Mouse (Mus musculus) liver, embryonic 14.5 days (tissue): ENCODE data around the gene Ttll1. TPM values are rescaled to one million over a fixed set of nuclear protein-coding genes. Genes with fewer than 3 reads are reported as not detected.
A peak's percentile ranks its signal among the peaks of the same experiment; 100 is the strongest.

Experiments used
- ATAC-seq: fragments of 200-750 bp; cut with Nextera tagmentation; 2 replicates; pipeline ENCODE4 v1.8.0; 2017; ENCODE audit warnings: moderate number of reproducible peaks, mild to moderate bottlenecking, moderate library complexity; ENCODE audit not compliant: insufficient read depth
- DNase-seq, 3 experiments: peaks; one replicate each; pipeline ENCODE4 v3.0.0-alpha.2; 2012 to 2013; ENCODE audit warnings: low read depth in 3 of 3, low spot score in 3 of 3
- H3K27ac ChIP-seq: fragments of 300-500 bp; sonication (generic); 2 replicates; pipeline ENCODE4 v1.5.1; 2014; ENCODE audit warnings: moderate library complexity, mild to moderate bottlenecking, control low read depth, inconsistent platforms
- H3K27me3 ChIP-seq: fragments of 300-500 bp; sonication (generic); 2 replicates; pipeline ENCODE4 v1.6.1; 2014; ENCODE audit warnings: mild to moderate bottlenecking, low read length, moderate library complexity; ENCODE audit not compliant: control insufficient read depth, insufficient read depth
- H3K36me3 ChIP-seq: fragments of 300-500 bp; sonication (generic); replicated peaks from 2 replicates; pipeline ENCODE4 v1.6.1; 2014; ENCODE audit warnings: low read depth; ENCODE audit not compliant: control insufficient read depth, insufficient read depth
- H3K4me1 ChIP-seq, 2 experiments: fragments of 200-500 bp in 1 of 2; fragments of 300-500 bp in 1 of 2; sonication (generic) in 1 of 2; replicated peaks; 2 replicates each; pipeline ENCODE4 v1.6.1; 2012 to 2014; ENCODE audit warnings: antibody characterized with exemption in 1 of 2, inconsistent platforms in 1 of 2, low read length in 1 of 2; ENCODE audit not compliant: control insufficient read depth in 2 of 2, insufficient read depth in 2 of 2
- H3K4me2 ChIP-seq: fragments of 300-500 bp; sonication (generic); 2 replicates; pipeline ENCODE4 v1.6.1; 2014; ENCODE audit warnings: low read depth, mild to moderate bottlenecking, control low read depth, moderate library complexity
- H3K4me3 ChIP-seq, 2 experiments: fragments of 200-500 bp in 1 of 2; fragments of 300-500 bp in 1 of 2; sonication (generic) in 1 of 2; 2 replicates each; pipeline ENCODE4 v1.5.1; 2012 to 2014; ENCODE audit warnings: low read depth in 2 of 2, low read length in 2 of 2, mild to moderate bottlenecking in 2 of 2, control low read depth in 1 of 2, inconsistent platforms in 1 of 2, moderate library complexity in 1 of 2; ENCODE audit not compliant: insufficient read depth in 1 of 2
- H3K9ac ChIP-seq: fragments of 300-500 bp; sonication (generic); replicated peaks from 2 replicates; pipeline ENCODE4 v1.6.1; 2014; ENCODE audit warnings: mild to moderate bottlenecking, control low read depth, moderate library complexity
- H3K9me3 ChIP-seq: fragments of 300-500 bp; sonication (generic); 2 replicates; pipeline ENCODE4 v1.6.1; 2016; ENCODE audit warnings: low read length, mixed read lengths; ENCODE audit not compliant: control insufficient read depth
- CTCF ChIP-seq: IDR thresholded peaks from 2 replicates; pipeline ENCODE4 v1.5.1; 2016; ENCODE audit warnings: antibody characterized with exemption, low read depth, control low read depth
- EP300 ChIP-seq: IDR thresholded peaks from 2 replicates; pipeline ENCODE4 v1.6.1; 2016; ENCODE audit warnings: antibody characterized with exemption, low read depth
- WGBS: fragments of 180-500 bp; shearing (Covaris S2); extraction: QIAGEN DNeasy Blood & Tissue Kit; methylation state at CpG from one replicate; pipeline ENCODE4 v1.1.7; 2014; ENCODE audit not compliant: insufficient replicate concordance; 5-methylcytosine and 5-hydroxymethylcytosine counted together
- polyA plus RNA-seq, 2 experiments: library from polyadenylated mRNA; depleted of rRNA in 1 of 2; stranded (reverse) in 1 of 2; unstranded in 1 of 2; fragments of >200 nt; fragmentation: Nextera tagmentation in 1 of 2; extraction: Ambion mirVana in 1 of 2; gene quantifications; 2 replicates each; pipeline versions ENCODE4 v1.2.1 to v1.2.3; 2012 to 2014

Ttll1 gene
- polyA plus RNA-seq, 2 experiments = 1.9 to 3.5 TPM

DNA sequence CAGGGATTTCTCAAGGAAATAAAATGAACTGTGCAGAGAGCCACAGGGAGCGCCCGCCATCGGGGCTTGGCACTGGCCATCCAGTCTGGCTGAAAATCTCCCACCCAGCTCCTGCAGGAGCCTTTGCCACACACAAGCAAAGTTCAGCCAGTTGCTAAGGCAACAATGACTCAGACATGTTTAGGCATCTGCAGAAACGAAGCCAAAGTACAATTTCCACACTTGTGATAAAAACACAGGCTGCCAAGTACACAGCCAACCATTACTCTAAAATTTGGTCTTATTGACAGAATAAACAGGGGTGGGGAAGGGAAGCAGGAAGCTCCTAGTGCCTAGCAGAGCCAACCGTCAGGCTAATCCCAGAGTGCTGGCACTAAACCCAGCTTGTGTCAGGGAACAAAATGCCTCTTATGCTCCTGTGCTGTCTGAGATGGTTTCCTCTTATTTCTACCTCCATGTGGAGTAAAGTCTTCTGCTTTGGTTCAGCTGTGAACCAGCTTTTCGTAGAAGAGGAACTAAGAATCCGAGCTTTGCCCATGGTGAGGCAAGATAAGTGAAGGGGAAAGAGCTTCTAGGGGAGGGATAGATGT is 59.0 kb downstream of the Ttll1 start:
- H3K9ac ChIP-seq = no peak overlapping the region
- no peaks in the 10 kb centered on the region for H3K36me3 ChIP-seq
- no peak overlapping the region for H3K27ac ChIP-seq
- WGBS = 47% methylated on average over 7 of the region's 7 CpGs
- no peaks in the 10 kb centered on the region for H3K9me3 ChIP-seq
- ATAC-seq (peak; percentile 17; the same call in 1 of the 2 replicates), DNase-seq (no peak)
- peaks cover 9 to 58% of the 10 kb centered on the region in 2 experiments for H3K4me1 ChIP-seq
- no peaks in the 10 kb centered on the region for H3K27me3 ChIP-seq
- TF ChIP-seq CTCF = no peak
- no peak for TF ChIP-seq EP300
- H3K4me2 ChIP-seq = no peak overlapping the region
- H3K4me3 ChIP-seq = no peak overlapping the region

DNA sequence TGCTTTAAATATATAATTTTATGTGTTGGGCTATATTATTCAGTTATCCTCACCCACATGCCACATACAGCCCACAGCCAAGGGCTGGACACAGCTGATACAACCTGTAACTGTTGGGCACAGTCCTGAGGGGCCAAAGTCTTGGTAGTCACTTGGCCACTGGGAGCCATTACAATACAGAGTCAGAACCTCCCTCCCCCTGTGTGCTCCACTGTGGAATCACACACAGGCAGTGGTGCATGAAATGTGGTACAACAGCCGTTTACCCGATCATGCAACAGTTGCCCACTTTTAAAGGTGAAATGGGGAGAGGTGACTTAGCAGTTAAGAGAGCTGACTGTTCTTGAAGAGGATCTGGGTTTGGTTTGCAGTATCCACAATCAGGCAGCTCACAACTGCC is 60.7 kb downstream of the Ttll1 start:
- ATAC-seq (no peak), DNase-seq (no peak)
- peaks cover 9 to 67% of the 10 kb centered on the region in 2 experiments for H3K4me1 ChIP-seq
- no peak overlapping the region for H3K9ac ChIP-seq
- H3K27me3 ChIP-seq = no peaks in the 10 kb centered on the region
- no peak for TF ChIP-seq EP300
- no peak for TF ChIP-seq CTCF
- no peak overlapping the region for H3K4me3 ChIP-seq
- H3K9me3 ChIP-seq = no peaks in the 10 kb centered on the region
- no peak overlapping the region for H3K27ac ChIP-seq
- no peak overlapping the region for H3K4me2 ChIP-seq
- 74% methylated on average over 2 of the region's 2 CpGs for WGBS
- no peaks in the 10 kb centered on the region for H3K36me3 ChIP-seq

DNA sequence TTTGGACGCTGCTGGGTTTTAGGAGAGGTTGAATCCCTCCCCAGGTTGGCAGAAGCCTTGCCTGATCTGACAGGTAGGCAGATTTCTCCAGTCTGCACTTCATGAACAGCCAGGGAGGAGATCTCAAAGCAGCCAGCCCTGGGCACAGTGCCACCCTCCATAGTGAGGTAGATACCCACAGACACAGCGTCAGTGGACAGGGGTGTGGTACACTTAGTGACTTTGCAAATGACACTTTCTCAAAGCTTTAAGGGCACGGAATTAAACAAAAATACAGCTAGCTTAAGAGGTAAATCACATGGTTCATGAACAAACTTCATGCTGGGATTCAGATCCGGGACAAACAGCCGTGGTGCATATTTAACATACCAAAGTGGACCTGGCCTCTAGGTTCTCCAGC is 62.0 kb downstream of the Ttll1 start:
- TF ChIP-seq EP300 = no peak
- TF ChIP-seq CTCF = no peak
- WGBS = 73% methylated on average over 5 of the region's 5 CpGs
- no peak for DNase-seq
- Histone ChIP-seq H3K36me3 (no peaks in the 10 kb centered on the region), H3K27me3 (no peaks in the 10 kb centered on the region), H3K9ac (no peak overlapping the region), H3K4me3 (no peak overlapping the region), H3K9me3 (no peaks in the 10 kb centered on the region), H3K4me2 (no peak overlapping the region), H3K4me1 (peaks cover 8 to 70% of the 10 kb centered on the region in 2 experiments), H3K27ac (no peak overlapping the region)
- no peak for ATAC-seq

DNA sequence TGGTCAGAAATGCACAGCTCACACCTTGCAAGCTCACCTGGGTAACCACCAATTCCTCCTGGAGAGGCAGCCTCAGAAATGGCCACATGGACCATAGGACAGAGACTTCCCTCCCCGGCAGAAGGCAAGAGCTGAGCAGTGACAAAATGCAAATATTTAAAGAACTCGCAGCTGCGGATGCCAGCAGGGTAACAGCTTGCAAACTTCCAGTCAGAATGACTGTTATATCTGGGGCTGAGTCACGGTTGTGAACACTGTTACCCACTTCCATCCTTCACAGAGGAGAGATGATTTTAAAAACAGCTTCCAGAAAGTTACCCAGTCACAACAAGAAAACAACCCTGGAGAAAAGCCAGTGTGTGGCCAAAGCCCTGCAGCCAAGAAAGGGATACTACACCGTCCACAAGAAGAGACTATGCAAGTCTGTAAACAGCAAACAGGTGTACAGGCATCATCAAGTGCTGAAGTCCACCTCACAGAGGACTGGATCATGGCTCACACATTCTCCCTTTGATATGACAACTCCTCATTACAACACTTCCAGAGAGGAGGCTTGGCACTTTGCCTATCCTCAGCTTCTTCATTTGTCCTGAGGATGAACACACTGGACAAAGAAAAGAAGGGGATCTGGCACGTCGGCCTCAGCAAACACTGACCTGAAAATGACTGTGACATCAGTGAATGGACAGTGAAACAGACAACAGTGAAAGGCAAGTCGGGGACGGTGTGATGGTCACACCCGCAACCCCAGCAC is 62.7 kb downstream of the Ttll1 start:
- H3K4me3 ChIP-seq = no peak overlapping the region
- H3K9me3 ChIP-seq = no peaks in the 10 kb centered on the region
- DNase-seq (no peak), ATAC-seq (no peak)
- no peak overlapping the region for H3K9ac ChIP-seq
- no peaks in the 10 kb centered on the region for H3K36me3 ChIP-seq
- peaks cover 6 to 72% of the 10 kb centered on the region in 2 experiments; a peak in 3 of 4 replicates for H3K4me1 ChIP-seq
- TF ChIP-seq CTCF (no peak), EP300 (no peak)
- 67% methylated on average over 10 of the region's 10 CpGs for WGBS
- no peaks in the 10 kb centered on the region for H3K27me3 ChIP-seq
- H3K4me2 ChIP-seq = peak overlapping the region; percentile 11; the same call in 1 of the 2 replicates
- H3K27ac ChIP-seq = no peak overlapping the region; the same call in 1 of the 2 replicates

DNA sequence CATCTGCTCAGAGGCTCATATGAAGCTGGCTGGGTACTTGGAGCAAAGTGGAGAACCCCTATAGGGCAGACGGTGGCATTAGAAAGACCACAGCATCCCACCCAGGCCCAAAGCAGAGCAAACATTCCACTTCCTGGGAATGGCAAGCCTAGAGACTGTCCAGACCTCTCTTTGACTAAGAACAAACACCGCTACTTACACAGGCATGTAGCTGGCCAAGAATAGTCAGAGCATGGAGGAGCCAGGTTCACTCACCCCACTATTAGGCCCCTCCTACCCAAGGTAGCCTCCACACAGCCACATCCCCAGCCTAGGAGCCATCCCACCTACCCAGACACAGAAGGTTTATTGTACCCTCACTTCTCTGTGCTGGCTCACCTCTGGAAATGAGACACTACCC is 64.8 kb downstream of the Ttll1 start:
- DNase-seq (no peak), ATAC-seq (no peak)
- Histone ChIP-seq H3K4me2 (no peak overlapping the region), H3K27me3 (no peaks in the 10 kb centered on the region), H3K9me3 (no peaks in the 10 kb centered on the region), H3K4me3 (no peak overlapping the region), H3K4me1 (peaks cover 10 to 66% of the 10 kb centered on the region in 2 experiments; a peak in 3 of 4 replicates), H3K9ac (no peak overlapping the region), H3K27ac (no peak overlapping the region), H3K36me3 (no peaks in the 10 kb centered on the region)
- WGBS = 77% methylated on average over 2 of the region's 2 CpGs
- TF ChIP-seq CTCF = no peak
- TF ChIP-seq EP300 = no peak
